Mouse (Mus musculus) heart, embryonic 13.5 days (tissue): ENCODE measurements at regions not wholly inside any gene's neighbourhood (a gene's known extent, or its start where the extent isn't known, plus 50 kb on each side); places are given as distances from the start of the nearest gene placed in this dataset.

Source experiments
- ATAC-seq: fragments of 200-750 bp; cut with Nextera tagmentation; 2 replicates; pipeline ENCODE4 v1.8.0; 2017; ENCODE audit warnings: moderate TSS enrichment; ENCODE audit not compliant: insufficient number of reproducible peaks, low FRiP score, low TSS enrichment; ENCODE audit errors: extremely low read depth
- H3K27ac ChIP-seq: fragments of 300-500 bp; sonication (generic); replicated peaks from 2 replicates; pipeline ENCODE4 v1.5.1; 2015; ENCODE audit warnings: moderate library complexity, mild to moderate bottlenecking, inconsistent platforms
- H3K27me3 ChIP-seq: fragments of 300-500 bp; sonication (generic); replicated peaks from 2 replicates; pipeline ENCODE4 v1.6.1; 2015; ENCODE audit warnings: mild to moderate bottlenecking, inconsistent platforms
- H3K36me3 ChIP-seq: fragments of 300-500 bp; sonication (generic); 2 replicates; pipeline ENCODE4 v1.6.1; 2015; ENCODE audit warnings: mild to moderate bottlenecking, inconsistent platforms
- H3K4me1 ChIP-seq: fragments of 300-500 bp; sonication (generic); 2 replicates; pipeline ENCODE4 v1.6.1; 2015; ENCODE audit warnings: inconsistent platforms
- H3K4me2 ChIP-seq: fragments of 300-500 bp; sonication (generic); 2 replicates; pipeline ENCODE4 v1.6.1; 2015; ENCODE audit warnings: inconsistent platforms, mild to moderate bottlenecking, moderate library complexity
- H3K4me3 ChIP-seq: fragments of 300-500 bp; sonication (generic); 2 replicates; pipeline ENCODE4 v1.5.1; 2015; ENCODE audit warnings: moderate library complexity, mild to moderate bottlenecking, inconsistent platforms
- H3K9ac ChIP-seq: fragments of 300-500 bp; sonication (generic); 2 replicates; pipeline ENCODE4 v1.6.1; 2015; ENCODE audit warnings: inconsistent platforms, mild to moderate bottlenecking, moderate library complexity
- H3K9me3 ChIP-seq: fragments of 300-500 bp; sonication (generic); 2 replicates; pipeline ENCODE4 v1.6.1; 2016; ENCODE audit warnings: inconsistent platforms
- WGBS: fragments of 180-500 bp; shearing (Covaris S2); methylation state at CpG from one replicate; pipeline ENCODE4 v1.1.7; 2015; ENCODE audit warnings: mixed read lengths; 5-methylcytosine and 5-hydroxymethylcytosine counted together

DNA sequence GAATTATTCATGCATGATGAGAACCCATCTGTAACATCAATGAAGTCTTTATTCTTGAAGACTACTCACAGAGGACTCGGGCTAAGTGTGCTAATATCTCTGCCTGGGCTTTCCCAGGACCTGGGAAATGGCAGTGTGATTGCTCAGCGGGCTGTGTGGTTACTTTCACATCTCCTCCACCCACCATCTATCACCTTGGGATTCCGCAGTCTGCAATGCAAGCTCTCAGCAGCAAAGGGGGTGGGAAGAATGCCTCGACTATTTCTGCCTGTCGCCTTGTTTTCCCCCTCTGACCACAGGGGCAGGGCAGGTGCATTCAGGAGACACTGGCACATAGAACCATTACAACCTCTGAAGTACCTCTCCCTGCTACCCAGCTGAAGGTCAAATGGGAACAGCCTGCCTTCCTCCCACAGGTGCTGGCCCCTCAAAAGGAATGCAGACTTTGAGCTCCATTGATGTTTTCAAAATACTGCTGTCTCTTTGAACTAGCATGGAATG is 319.9 kb downstream of the Sox4 start:
- H3K36me3 ChIP-seq: no peaks in the 10 kb centered on the region
- no peak overlapping the region for H3K27ac ChIP-seq
- peaks cover 45% of the 10 kb centered on the region for H3K4me1 ChIP-seq
- no peak for ATAC-seq
- WGBS: 40% methylated on average over 5 of the region's 5 CpGs
- no peak overlapping the region for H3K9ac ChIP-seq
- H3K4me2 ChIP-seq: no peak overlapping the region
- no peaks in the 10 kb centered on the region for H3K9me3 ChIP-seq
- no peak overlapping the region for H3K4me3 ChIP-seq
- H3K27me3 ChIP-seq: no peaks in the 10 kb centered on the region

GRCm38 (mm10) chr13:28629431-28630331 is 323.8 kb downstream of the Sox4 start:
- 19% methylated on average over 9 of the region's 9 CpGs for WGBS
- Histone ChIP-seq H3K36me3 (no peaks in the 10 kb centered on the region), H3K4me2 (0 out of 2 replicates have a peak overlapping the region, but pooled peaks have one; percentile 22), H3K9me3 (no peaks in the 10 kb centered on the region), H3K4me1 (peaks cover 34% of the 10 kb centered on the region), H3K9ac (peak overlapping the region; percentile 50), H3K27ac (peak overlapping the region; percentile 87), H3K27me3 (no peaks in the 10 kb centered on the region), H3K4me3 (no peak overlapping the region)
- ATAC-seq: peak; percentile 25; the same call in 1 of the 2 replicates

DNA sequence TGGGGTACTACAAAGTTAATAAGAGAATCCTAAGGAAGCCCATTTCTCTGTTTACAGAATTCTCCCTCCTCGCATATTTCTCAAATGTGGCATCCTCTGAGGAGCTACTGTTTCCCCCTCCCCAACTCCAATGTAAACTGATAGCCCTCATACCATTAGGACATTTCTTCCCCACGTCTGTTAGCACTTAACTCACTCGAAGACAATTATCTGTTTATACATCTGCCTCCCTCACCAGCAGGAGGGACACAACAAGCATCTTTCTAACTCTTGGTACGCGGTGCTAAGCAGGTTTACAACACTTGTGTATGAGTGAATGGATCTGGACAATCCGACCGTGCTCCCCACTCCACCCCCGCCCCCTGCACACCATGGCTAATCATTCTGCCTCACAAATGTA is 324.8 kb downstream of the Sox4 start:
- H3K4me1 ChIP-seq: peaks cover 33% of the 10 kb centered on the region
- no peaks in the 10 kb centered on the region for H3K27me3 ChIP-seq
- 61% methylated on average over 8 of the region's 8 CpGs for WGBS
- H3K9me3 ChIP-seq: no peaks in the 10 kb centered on the region
- H3K36me3 ChIP-seq: no peaks in the 10 kb centered on the region
- ATAC-seq: no peak
- H3K9ac ChIP-seq: no peak overlapping the region
- no peak overlapping the region for H3K4me3 ChIP-seq
- peak overlapping the region; percentile 87 for H3K27ac ChIP-seq
- H3K4me2 ChIP-seq: no peak overlapping the region

- no peaks in the 10 kb centered on the region for H3K27me3 ChIP-seq
- no peaks in the 10 kb centered on the region for H3K9me3 ChIP-seq
- no peak overlapping the region for H3K4me3 ChIP-seq
- no peaks in the 10 kb centered on the region for H3K4me1 ChIP-seq
- no peak overlapping the region for H3K9ac ChIP-seq
- no peak for ATAC-seq
- no peaks in the 10 kb centered on the region for H3K36me3 ChIP-seq
- WGBS: 22% methylated on average over 3 of the region's 3 CpGs
- H3K4me2 ChIP-seq: no peak overlapping the region
- no peak overlapping the region for H3K27ac ChIP-seq
Measured at GRCm38 (mm10) chr13:28618961-28619360, 334.6 kb downstream of the Sox4 start.

DNA sequence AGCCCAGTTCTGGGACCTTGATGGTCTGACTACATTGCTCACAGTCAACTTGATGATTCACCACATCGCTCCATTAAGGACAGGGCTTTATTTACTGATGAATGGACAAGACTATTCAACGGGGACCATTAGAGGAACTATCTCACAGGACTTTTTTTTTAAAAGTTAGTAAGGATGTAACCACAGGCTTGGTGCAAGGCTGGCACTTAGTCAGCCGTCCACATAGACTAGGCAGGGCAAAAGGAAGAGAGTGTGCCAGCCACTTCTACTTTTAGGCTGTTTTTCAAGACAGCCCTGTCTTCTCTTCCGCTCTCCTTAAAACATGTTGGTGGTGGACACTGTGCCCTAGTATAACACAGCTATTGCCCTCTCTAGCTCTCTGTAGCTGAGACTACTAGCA is 336.0 kb downstream of the Sox4 start:
- no peak overlapping the region for H3K4me3 ChIP-seq
- WGBS: 86% methylated on average over 4 of the region's 4 CpGs
- peaks cover 2% of the 10 kb centered on the region; the same call in 1 of the 2 replicates for H3K36me3 ChIP-seq

DNA sequence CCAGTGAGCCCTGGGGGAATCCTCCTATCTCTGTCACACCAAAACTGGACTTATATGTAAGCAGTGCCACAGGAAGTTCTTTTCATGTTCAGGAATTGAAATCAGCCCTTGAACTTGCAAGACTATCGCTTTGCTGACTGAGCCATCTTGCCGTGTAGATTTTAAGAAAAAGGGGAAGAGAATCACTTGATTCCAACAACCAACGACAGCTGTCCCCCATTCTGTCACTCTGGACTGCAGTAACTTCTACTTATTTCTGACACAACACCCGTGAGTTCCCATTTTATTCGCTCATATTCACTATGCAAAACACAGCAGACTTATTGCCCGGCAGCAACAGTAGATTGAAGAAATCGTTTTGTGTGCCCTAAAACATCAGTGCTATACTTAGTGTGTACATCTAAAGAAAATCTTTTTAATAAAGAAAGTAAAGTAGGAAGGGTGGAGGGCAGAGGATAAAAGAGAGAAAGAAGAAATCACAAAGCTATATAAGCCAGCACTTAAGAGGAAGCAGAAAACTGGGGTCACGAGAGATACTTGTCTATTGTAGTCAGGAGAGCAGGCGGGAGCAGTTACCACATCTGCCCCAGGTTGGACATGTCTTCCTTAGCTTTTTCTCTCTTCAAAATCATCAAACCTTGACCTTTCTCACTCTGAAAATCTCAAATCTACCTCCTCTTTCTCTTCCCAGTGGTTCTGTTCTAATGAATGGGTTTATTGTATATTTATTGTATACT is 336.7 kb downstream of the Sox4 start:
- Histone ChIP-seq H3K4me1 (no peaks in the 10 kb centered on the region), H3K9me3 (peaks cover 7% of the 10 kb centered on the region; the same call in 1 of the 2 replicates), H3K4me2 (no peak overlapping the region), H3K27me3 (no peaks in the 10 kb centered on the region), H3K4me3 (no peak overlapping the region), H3K27ac (no peak overlapping the region), H3K9ac (no peak overlapping the region), H3K36me3 (peaks cover 2% of the 10 kb centered on the region; the same call in 1 of the 2 replicates)
- 77% methylated on average over 9 of the region's 9 CpGs for WGBS
- ATAC-seq: no peak

More for the DNA sequence above, 336.0 kb downstream of the Sox4 start:
- peaks cover 7% of the 10 kb centered on the region; the same call in 1 of the 2 replicates for H3K9me3 ChIP-seq
- H3K4me2 ChIP-seq: no peak overlapping the region
- ATAC-seq: no peak
- H3K4me1 ChIP-seq: no peaks in the 10 kb centered on the region
- no peak overlapping the region for H3K27ac ChIP-seq
- no peak overlapping the region for H3K9ac ChIP-seq
- H3K27me3 ChIP-seq: no peaks in the 10 kb centered on the region

GRCm38 (mm10) chr13:28607551-28608114 is 345.9 kb downstream of the Sox4 start:
- Histone ChIP-seq H3K4me1 (peaks cover 5% of the 10 kb centered on the region; the same call in 1 of the 2 replicates), H3K9me3 (peaks cover under 1% of the 10 kb centered on the region; the same call in 1 of the 2 replicates), H3K36me3 (no peaks in the 10 kb centered on the region), H3K4me3 (no peak overlapping the region), H3K9ac (no peak overlapping the region), H3K27ac (peak overlapping the region; percentile 76), H3K4me2 (no peak overlapping the region), H3K27me3 (no peaks in the 10 kb centered on the region)
- WGBS: 32% methylated on average over 6 of the region's 6 CpGs
- ATAC-seq: no peak

DNA sequence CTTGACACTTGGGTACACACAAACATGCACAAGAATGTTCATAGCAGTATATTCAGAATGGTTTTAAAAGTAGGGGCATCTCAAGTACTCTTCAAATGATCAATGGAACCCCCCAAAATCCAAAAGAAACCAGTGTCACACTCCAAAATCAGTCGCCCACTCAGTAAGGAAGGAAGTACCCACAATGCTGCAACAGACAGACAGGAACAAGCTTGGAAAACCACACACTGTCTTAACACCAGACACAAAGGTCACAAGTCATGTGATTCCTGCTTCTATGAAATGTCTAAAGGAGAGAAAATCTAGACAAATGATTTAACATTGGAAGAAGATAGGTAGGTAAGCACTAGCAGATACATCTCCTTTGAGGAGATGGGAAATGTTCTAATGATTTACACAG is 346.9 kb downstream of the Sox4 start:
- Histone ChIP-seq H3K27ac (peak overlapping the region; percentile 76), H3K4me3 (no peak overlapping the region), H3K4me1 (peaks cover 5% of the 10 kb centered on the region; the same call in 1 of the 2 replicates), H3K9me3 (no peaks in the 10 kb centered on the region), H3K9ac (no peak overlapping the region), H3K27me3 (no peaks in the 10 kb centered on the region), H3K36me3 (no peaks in the 10 kb centered on the region), H3K4me2 (no peak overlapping the region)
- no peak for ATAC-seq
- 61% methylated on average over 1 of the region's 1 CpGs for WGBS

- H3K9me3 ChIP-seq: no peaks in the 10 kb centered on the region
- WGBS: 66% methylated on average over 1 of the region's 1 CpGs
Measured at GRCm38 (mm10) chr13:28605833-28606232, 347.7 kb downstream of the Sox4 start.

DNA sequence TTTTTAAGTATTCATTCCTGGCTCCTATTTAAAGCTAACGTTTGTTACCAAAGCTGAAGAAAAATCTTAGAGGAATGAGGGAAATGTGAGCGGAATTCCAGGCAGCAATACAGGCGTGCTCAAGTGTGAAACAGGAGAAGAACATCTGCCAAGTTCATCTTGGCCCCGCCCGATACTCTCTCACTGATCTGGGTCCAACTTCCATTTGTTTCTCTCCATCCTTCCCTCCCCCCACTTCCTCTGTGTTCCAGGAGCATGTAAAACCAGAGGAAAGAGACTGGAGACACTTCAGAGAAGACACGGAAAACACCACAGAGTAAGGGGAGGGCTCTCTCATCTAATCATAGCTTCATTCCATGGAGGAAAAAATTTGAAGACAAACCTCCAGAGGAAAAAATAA is 346.7 kb downstream of the Gm11361 start:
- H3K36me3 ChIP-seq: no peaks in the 10 kb centered on the region
- H3K4me2 ChIP-seq: no peak overlapping the region
- H3K9ac ChIP-seq: no peak overlapping the region
- H3K27me3 ChIP-seq: no peaks in the 10 kb centered on the region
- H3K4me3 ChIP-seq: no peak overlapping the region
- no peak for ATAC-seq
- no peaks in the 10 kb centered on the region for H3K9me3 ChIP-seq
- no peak overlapping the region for H3K27ac ChIP-seq
- 36% methylated on average over 6 of the region's 6 CpGs for WGBS
- peaks cover 15% of the 10 kb centered on the region for H3K4me1 ChIP-seq

More at GRCm38 (mm10) chr13:28605833-28606232, 347.7 kb downstream of the Sox4 start:
- Histone ChIP-seq H3K4me2 (no peak overlapping the region), H3K27ac (no peak overlapping the region), H3K27me3 (no peaks in the 10 kb centered on the region), H3K4me3 (no peak overlapping the region), H3K36me3 (no peaks in the 10 kb centered on the region), H3K4me1 (peaks cover 11% of the 10 kb centered on the region), H3K9ac (no peak overlapping the region)
- no peak for ATAC-seq

DNA sequence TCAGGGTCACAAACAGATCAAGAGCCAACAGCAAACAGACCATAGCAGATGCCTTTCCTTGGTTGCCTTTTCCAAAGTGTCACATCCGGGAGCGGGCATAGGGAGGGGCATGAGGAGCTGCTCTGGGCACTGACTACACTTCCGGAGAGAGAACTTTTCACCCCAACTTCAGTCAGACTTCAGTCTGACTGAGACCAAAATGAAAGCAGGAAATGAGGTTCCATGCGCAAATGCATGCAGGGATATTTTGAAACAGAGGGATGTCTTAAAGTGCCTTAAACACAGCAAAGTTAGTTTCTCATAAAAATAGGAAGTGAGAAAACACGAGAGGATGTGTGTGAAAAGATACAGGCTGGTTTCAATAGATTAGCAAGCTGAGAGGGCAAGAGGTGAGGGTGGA is 343.5 kb downstream of the Gm11361 start:
- 53% methylated on average over 5 of the region's 5 CpGs for WGBS
- H3K27ac ChIP-seq: peak overlapping the region; percentile 50
- ATAC-seq: no peak

More for the DNA sequence above, 343.5 kb downstream of the Gm11361 start:
- H3K27me3 ChIP-seq: no peaks in the 10 kb centered on the region
- H3K4me2 ChIP-seq: peak overlapping the region; percentile 9; the same call in 1 of the 2 replicates
- no peaks in the 10 kb centered on the region for H3K36me3 ChIP-seq
- peaks cover 10% of the 10 kb centered on the region for H3K4me1 ChIP-seq
- no peak overlapping the region for H3K4me3 ChIP-seq
- H3K9ac ChIP-seq: no peak overlapping the region
- no peaks in the 10 kb centered on the region for H3K9me3 ChIP-seq
